Mouse (Mus musculus) activated CD4-positive, CD25-positive, alpha-beta regulatory T cell, adult 9 weeks (primary cell): Measurements from ENCODE around the gene Wt1. TPM values are rescaled to one million over a fixed set of nuclear protein-coding genes. Genes with fewer than 3 reads are reported as not detected.

ENCODE experiments used
- polyA plus RNA-seq: library from polyadenylated mRNA; unstranded; fragments of 100-300 nt; shearing (Covaris generic); gene quantifications from one replicate; pipeline ENCODE4 v1.2.1, GENCODE M21; 2017

Wt1 gene
- polyA plus RNA-seq, result not detected

GRCm38 (mm10) chr2:105126279-105126678 is at the start of gene Wt1:
Gene Wt1, plus strand, starts transcription at chr2:105126529.

GRCm38 (mm10) chr2:105091718-105092117 is 34.6 kb upstream of the Wt1 start, which contains the start of gene Gm11060:
Gene Gm11060, plus strand, starts transcription at chr2:105092018.

Other genes with a start within 250 kb of the Wt1 start
- 332 TPM for gene Eif3m, start 109.4 kb upstream of the Wt1 start, polyA plus RNA-seq
- gene Gm11060, start 34.5 kb upstream of the Wt1 start, polyA plus RNA-seq, result not detected
- not detected for gene Them7, start 97.8 kb downstream of the Wt1 start, polyA plus RNA-seq